Mouse (Mus musculus) CH12.LX (cell line): ENCODE data around the gene Fam120a.

Experiments used
- CHD2 ChIP-seq: IDR thresholded peaks from 2 replicates; pipeline ENCODE4 v1.6.1; 2011; ENCODE audit warnings: low read length, improper control_type of control experiment
- CTCF ChIP-seq, 2 experiments: IDR thresholded peaks in 1 of 2; conservative IDR thresholded peaks in 1 of 2; 2 replicates each; pipeline ENCODE4 v1.5.1; 2011 to 2012; ENCODE audit warnings: low read depth in 2 of 2, low read length in 2 of 2, improper control_type of control experiment in 1 of 2, inconsistent platforms in 1 of 2, mild to moderate bottlenecking in 1 of 2, moderate library complexity in 1 of 2
- EP300 ChIP-seq: IDR thresholded peaks from 2 replicates; pipeline ENCODE4 v1.6.1; 2011; ENCODE audit warnings: low read length, improper control_type of control experiment
- ETS1 ChIP-seq: conservative IDR thresholded peaks from 2 replicates; pipeline ENCODE4 v1.6.1; 2012; ENCODE audit warnings: low read depth, mild to moderate bottlenecking, inconsistent platforms, low read length, improper control_type of control experiment, moderate library complexity
- HCFC1 ChIP-seq: IDR thresholded peaks from 2 replicates; pipeline ENCODE4 v1.6.1; 2012; ENCODE audit warnings: low read depth, mild to moderate bottlenecking, inconsistent platforms, low read length, improper control_type of control experiment
- KAT2A ChIP-seq: IDR thresholded peaks from 2 replicates; pipeline ENCODE4 v1.6.1; 2012; ENCODE audit warnings: low read length, improper control_type of control experiment, inconsistent platforms; ENCODE audit not compliant: insufficient replicate concordance
- MXI1 ChIP-seq: IDR thresholded peaks from 2 replicates; pipeline ENCODE4 v1.6.1; 2011; ENCODE audit warnings: mild to moderate bottlenecking, low read depth, low read length, improper control_type of control experiment
- PAX5 ChIP-seq: IDR thresholded peaks from 2 replicates; pipeline ENCODE4 v1.6.1; 2012; ENCODE audit warnings: low read length, inconsistent platforms, mixed read lengths
- POLR2A ChIP-seq: IDR thresholded peaks from 2 replicates; pipeline ENCODE4 v1.6.1; 2011; ENCODE audit warnings: low read depth, mild to moderate bottlenecking, improper control_type of control experiment, low read length
- TBP ChIP-seq: conservative IDR thresholded peaks from 2 replicates; pipeline ENCODE4 v1.6.1; 2011; ENCODE audit warnings: low read depth, low read length, improper control_type of control experiment
- USF1 ChIP-seq: IDR thresholded peaks from 2 replicates; pipeline ENCODE4 v1.6.1; 2014; ENCODE audit warnings: low read depth, mild to moderate bottlenecking, inconsistent platforms, low read length, improper control_type of control experiment
- USF2 ChIP-seq: conservative IDR thresholded peaks from 2 replicates; pipeline ENCODE4 v1.6.1; 2011; ENCODE audit warnings: low read depth, low read length, improper control_type of control experiment
- ZC3H11A ChIP-seq: IDR thresholded peaks from 2 replicates; pipeline ENCODE4 v1.6.1; 2012; ENCODE audit warnings: low read depth, mild to moderate bottlenecking, inconsistent platforms, low read length, improper control_type of control experiment
- ZKSCAN1 ChIP-seq: IDR thresholded peaks from 2 replicates; pipeline ENCODE4 v1.6.1; 2012; ENCODE audit warnings: low read depth, inconsistent platforms, low read length, improper control_type of control experiment, borderline replicate concordance

DNA sequence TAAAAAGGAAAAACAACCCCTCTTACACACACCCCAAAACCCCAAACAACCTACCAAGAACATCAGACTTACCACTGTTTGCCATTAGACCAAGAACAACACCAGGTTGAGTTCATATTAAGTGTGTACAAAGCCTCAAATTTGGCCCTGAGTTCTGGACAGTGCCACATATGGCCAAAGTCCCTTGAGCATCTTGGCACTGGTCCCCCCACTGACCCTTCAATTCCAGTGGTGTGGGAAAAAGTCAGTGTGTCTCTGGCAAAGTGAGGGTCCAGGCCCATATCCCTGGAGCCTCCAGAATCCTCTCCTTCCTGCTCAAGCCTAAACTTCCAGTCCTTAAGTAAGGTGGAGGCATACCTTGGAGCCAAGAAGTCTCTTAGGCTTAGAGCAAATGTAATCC is 90.0 kb downstream of the Fam120a start:
- TF ChIP-seq MXI1 (no peak), ZKSCAN1 (no peak), POLR2A (no peak), CHD2 (no peak), EP300 (no peak), HCFC1 (no peak), ETS1 (no peak), CTCF (conservative IDR thresholded peaks at IDR 0.05 in 1 of 2, IDR thresholded peaks at IDR 0.05 in 1 of 2; ENCODE audit: low read depth in 2 of 2, low read length in 2 of 2) (no peak), TBP (no peak), USF2 (no peak), ZC3H11A (no peak), PAX5 (no peak), USF1 (no peak), KAT2A (no peak)
